Mouse (Mus musculus): ENCODE data around the gene Ubap2l. TPM values are rescaled to one million over a fixed set of nuclear protein-coding genes. Genes with fewer than 3 reads are reported as not detected.

Gene Ubap2l
- polyA plus RNA-seq (2014; fragmentation: Illumina TruSeq; extraction: RNeasy Lipid Tissue Mini Kit (QIAGEN cat#74804); ENCODE audit: low replicate concordance) = 60.7 TPM

DNA sequence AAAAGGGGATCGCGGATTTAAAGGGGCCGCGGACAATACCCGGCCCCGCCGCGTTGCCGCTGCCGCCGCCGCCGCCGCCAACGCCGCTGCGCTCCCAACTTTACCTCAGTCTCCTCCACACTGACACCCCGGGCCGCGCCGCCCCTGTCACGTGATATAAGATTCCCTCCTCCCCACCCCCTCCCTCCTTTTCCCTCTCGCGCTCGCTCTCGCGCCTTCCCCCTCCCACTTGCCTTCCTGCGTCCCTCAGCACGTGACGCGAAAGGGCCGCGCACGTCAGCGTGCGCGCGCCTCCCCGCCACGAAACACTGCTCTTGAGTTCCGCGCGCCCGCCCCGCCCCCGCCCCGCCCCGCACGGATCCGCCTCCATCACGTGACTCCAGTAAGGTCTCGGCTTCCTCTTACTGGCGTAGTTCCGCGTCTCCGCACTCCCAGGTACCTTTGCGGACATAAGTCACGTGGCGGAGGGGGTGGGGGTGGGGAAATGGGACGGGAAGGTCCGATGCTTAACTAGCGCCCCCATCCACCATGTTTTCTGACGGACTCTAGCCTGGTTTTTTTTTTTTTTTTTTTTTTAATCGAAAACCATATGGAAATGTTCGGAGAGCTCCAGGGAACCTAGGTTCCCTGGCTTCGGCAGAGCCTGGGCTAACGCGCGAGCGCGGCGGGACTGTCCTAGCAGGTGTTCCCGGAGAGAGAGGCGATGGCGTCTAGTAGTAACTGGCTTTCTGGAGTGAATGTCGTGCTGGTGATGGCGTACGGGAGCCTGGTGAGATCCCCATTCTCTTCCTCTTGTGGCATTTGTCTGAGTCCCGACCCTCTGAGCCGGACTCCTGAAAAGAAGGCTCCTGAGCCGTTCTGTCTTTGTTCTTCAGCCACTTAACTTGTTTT lies at the start of gene Ubap2l:
Ubap2l (minus strand) TSS at position 278 of the 891 bp plus-strand sequence.

DNA sequence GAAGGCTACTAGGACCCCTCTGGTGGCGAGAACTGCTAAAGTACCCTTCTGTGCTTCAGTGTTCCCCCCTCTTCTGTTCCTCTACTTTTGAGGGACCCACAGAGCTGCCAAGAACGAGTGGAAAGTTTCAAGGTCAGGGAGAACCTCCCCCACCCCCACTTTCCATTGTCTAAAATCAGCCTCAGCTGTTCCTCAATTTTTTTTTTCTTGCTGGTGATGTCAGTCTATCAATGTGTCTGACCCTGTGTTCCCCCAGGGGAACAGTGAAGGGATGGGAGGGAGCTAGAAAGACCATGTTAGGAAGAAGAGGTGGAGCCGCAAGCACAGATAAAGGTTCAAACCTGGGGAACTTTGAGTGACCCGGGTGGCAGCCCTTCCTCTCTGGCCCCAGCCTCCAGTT lies 19.9 kb upstream of the Ubap2l start, which contains the start of gene Tpm3:
Tpm3 (plus strand) TSS at position 356 of the 400 bp plus-strand sequence.

DNA sequence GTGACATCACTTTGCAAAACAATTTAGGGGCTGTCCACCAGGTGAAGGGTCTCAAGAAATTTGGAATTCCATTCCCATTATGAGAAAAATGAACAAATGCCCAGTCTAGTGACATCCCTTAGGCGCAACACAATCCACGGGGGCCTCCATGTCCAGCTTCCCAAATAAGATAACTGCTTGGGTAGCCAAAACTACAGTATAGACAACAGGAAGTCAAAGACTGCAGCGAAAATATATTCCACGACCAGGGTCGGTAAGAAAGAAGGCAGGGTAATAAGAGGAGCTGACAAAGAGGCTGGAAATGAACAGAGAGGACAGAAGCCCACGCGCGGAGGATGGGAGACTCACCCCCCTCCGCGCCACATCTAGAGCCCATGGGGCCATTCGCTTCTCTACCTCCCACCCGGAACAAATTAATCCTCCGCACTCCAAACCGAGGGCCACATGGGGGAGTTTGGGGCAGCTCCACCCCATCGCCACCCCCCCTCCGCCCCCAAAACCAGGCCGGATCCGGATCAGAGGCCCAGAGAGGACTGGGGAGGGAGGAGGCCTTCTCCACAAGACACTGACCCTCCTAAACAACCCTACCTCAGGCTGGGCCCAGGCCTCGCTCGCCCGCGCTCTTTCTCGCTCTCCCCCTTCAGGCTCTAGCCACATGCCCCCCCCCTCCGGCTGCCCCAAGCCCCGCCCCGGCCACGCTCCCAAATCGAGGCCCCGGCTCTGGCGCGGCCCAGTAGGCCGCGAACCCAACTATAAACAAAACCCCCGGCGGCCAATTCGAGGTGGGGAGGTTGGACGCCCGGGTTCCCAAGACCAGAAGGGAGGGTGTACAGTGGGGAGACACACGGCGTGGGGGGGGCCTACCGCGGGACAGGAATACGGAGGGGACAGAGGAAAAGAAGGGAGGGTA lies 732 bp downstream of the Ubap2l start, which contains the start of gene 4933434E20Rik:
4933434E20Rik (plus strand) TSS at position 196 of the 910 bp plus-strand sequence.

DNA sequence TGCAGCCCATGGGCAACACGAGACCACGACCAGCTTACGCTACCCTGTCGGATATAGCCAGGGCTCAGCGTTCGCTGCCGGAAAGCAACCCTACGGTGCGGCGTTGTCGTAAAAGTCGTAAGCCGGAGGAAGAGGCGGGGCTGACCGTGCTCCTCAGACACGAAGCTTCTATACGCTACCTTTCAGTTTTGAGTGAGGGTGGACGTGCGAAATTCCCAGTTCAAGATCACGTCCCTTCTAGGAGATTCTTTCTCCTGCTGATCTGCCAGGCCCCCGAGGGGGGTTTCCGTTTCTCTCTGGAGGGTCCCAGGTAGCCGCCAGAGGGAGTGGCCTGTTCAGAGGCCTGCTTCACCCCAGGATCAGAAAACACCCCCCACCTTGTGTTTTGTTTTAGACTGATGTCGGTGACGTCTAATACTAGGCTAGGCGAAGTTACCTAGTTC lies 53.8 kb downstream of the Ubap2l start, which contains the start of gene Hax1:
Hax1 (minus strand) TSS at position 169 of the 443 bp plus-strand sequence.

DNA sequence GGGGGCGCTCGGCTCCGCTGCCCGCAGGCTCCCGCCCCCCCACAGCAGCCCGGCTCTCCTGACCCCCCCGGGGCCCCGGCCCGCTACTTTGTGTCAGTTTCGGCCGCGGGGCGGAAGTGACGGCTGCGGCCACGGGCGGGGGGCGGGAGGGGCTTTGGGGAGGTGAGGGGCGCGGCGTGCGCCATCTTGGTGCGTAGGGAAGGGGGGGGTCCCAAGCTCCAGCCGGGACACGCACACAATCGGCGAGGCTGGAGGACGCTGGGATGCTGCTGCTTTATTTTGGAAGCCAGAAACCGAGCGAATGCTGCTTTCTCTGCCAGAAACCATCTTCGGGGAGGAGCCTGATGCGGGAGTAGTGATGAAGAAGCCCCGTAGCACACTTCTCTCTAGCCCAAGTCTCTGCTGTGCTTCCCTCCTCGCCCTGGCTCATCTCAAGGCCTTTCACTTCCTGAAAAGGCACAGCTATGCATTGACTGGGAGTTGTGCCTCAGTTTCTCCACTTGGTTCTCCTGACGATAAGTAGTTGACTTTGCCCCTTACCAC lies 89.1 kb downstream of the Ubap2l start, which contains the start of gene Atp8b2:
Atp8b2 (minus strand) TSS at position 288 of the 543 bp plus-strand sequence.

Other genes starting within 250 kb of the Ubap2l start
- 2.5 TPM for gene She, start 221.3 kb downstream of the Ubap2l start, polyA plus RNA-seq (2014; fragmentation: Illumina TruSeq; extraction: RNeasy Lipid Tissue Mini Kit (QIAGEN cat#74804); ENCODE audit: low replicate concordance)
- 1.8 TPM for gene Il6ra, start 139.4 kb downstream of the Ubap2l start, polyA plus RNA-seq (2014; fragmentation: Illumina TruSeq; extraction: RNeasy Lipid Tissue Mini Kit (QIAGEN cat#74804); ENCODE audit: low replicate concordance)
- gene Atp8b2, start 89.1 kb downstream of the Ubap2l start, polyA plus RNA-seq (2014; fragmentation: Illumina TruSeq; extraction: RNeasy Lipid Tissue Mini Kit (QIAGEN cat#74804); ENCODE audit: low replicate concordance) = 4.0 TPM
- 26.7 TPM for gene Hax1, start 53.8 kb downstream of the Ubap2l start, polyA plus RNA-seq (2014; fragmentation: Illumina TruSeq; extraction: RNeasy Lipid Tissue Mini Kit (QIAGEN cat#74804); ENCODE audit: low replicate concordance)
- gene 4933434E20Rik, start 992 bp downstream of the Ubap2l start, polyA plus RNA-seq (2014; fragmentation: Illumina TruSeq; extraction: RNeasy Lipid Tissue Mini Kit (QIAGEN cat#74804); ENCODE audit: low replicate concordance) = 86.9 TPM
- gene Tpm3, start 20.0 kb upstream of the Ubap2l start, polyA plus RNA-seq (2014; fragmentation: Illumina TruSeq; extraction: RNeasy Lipid Tissue Mini Kit (QIAGEN cat#74804); ENCODE audit: low replicate concordance) = 255 TPM
- 0.07 TPM for gene Nup210l, start 51.5 kb upstream of the Ubap2l start, polyA plus RNA-seq (2014; fragmentation: Illumina TruSeq; extraction: RNeasy Lipid Tissue Mini Kit (QIAGEN cat#74804); ENCODE audit: low replicate concordance)
- gene Rps27, start 161.0 kb upstream of the Ubap2l start, polyA plus RNA-seq (2014; fragmentation: Illumina TruSeq; extraction: RNeasy Lipid Tissue Mini Kit (QIAGEN cat#74804); ENCODE audit: low replicate concordance) = 848 TPM
- gene Rab13, start 161.1 kb upstream of the Ubap2l start, polyA plus RNA-seq (2014; fragmentation: Illumina TruSeq; extraction: RNeasy Lipid Tissue Mini Kit (QIAGEN cat#74804); ENCODE audit: low replicate concordance) = 2.2 TPM
- 152 TPM for gene Jtb, start 179.0 kb upstream of the Ubap2l start, polyA plus RNA-seq (2014; fragmentation: Illumina TruSeq; extraction: RNeasy Lipid Tissue Mini Kit (QIAGEN cat#74804); ENCODE audit: low replicate concordance)
- gene Creb3l4, start 190.9 kb upstream of the Ubap2l start, polyA plus RNA-seq (2014; fragmentation: Illumina TruSeq; extraction: RNeasy Lipid Tissue Mini Kit (QIAGEN cat#74804); ENCODE audit: low replicate concordance) = 3.1 TPM
- gene Slc39a1, start 195.5 kb upstream of the Ubap2l start, polyA plus RNA-seq (2014; fragmentation: Illumina TruSeq; extraction: RNeasy Lipid Tissue Mini Kit (QIAGEN cat#74804); ENCODE audit: low replicate concordance) = 62.4 TPM
- 10.5 TPM for gene Crtc2, start 201.5 kb upstream of the Ubap2l start, polyA plus RNA-seq (2014; fragmentation: Illumina TruSeq; extraction: RNeasy Lipid Tissue Mini Kit (QIAGEN cat#74804); ENCODE audit: low replicate concordance)
- gene Dennd4b, start 212.6 kb upstream of the Ubap2l start, polyA plus RNA-seq (2014; fragmentation: Illumina TruSeq; extraction: RNeasy Lipid Tissue Mini Kit (QIAGEN cat#74804); ENCODE audit: low replicate concordance) = 0.48 TPM
- gene Gatad2b, start 240.6 kb upstream of the Ubap2l start, polyA plus RNA-seq (2014; fragmentation: Illumina TruSeq; extraction: RNeasy Lipid Tissue Mini Kit (QIAGEN cat#74804); ENCODE audit: low replicate concordance) = 20.5 TPM

All from small intestine, adult 10 weeks (tissue).